Mouse (Mus musculus) cerebellum, adult 8-10 months (tissue): ENCODE measurements around the gene Usp6nl.
A peak's percentile ranks its signal among the peaks of the same experiment; 100 is the strongest.

ENCODE experiments used
- DNase-seq: peaks from one replicate; pipeline ENCODE4 v3.0.0; 2022

The Usp6nl gene

DNA sequence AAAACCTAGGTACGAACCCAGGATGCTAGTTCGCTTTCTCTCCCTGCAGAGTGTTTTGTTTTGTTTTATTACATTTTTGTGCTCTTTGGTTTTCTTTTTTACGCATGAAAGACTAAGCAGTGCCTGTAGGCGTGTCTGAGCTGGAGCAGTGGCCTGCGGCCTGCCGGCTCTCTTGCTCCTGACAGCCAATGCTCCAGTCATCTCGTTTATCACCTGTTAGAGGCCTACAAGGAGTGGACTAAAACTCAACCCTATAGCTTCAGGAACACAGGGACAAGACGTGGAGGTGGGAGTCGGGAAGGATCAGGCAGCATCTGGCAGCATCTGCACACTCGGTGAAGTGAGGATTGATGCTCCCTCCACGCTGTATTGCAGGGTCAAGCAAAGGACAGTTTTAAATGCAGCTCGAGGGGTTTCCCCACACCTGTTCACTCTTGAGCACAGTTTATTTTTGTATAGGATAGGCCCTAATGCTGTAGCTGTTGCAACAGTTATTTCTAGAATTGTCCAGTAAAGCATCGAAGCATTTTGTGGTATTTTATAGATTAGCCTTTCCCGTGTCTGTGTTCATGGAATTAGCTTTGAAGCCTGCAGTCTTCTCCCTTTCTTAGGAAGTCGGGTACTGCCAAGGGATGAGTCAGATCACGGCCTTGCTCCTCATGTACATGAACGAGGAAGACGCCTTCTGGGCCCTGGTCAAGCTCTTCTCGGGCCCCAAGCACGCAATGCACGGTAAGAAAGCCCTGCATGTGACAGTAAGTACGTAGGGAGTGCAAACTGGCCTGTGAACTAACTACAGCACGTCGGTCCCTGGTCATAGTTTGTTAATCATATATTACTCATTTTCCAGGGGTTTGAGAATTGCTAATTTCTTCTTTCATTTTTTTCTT is 101.4 kb downstream of the Usp6nl start:
- DNase-seq = no peak

DNA sequence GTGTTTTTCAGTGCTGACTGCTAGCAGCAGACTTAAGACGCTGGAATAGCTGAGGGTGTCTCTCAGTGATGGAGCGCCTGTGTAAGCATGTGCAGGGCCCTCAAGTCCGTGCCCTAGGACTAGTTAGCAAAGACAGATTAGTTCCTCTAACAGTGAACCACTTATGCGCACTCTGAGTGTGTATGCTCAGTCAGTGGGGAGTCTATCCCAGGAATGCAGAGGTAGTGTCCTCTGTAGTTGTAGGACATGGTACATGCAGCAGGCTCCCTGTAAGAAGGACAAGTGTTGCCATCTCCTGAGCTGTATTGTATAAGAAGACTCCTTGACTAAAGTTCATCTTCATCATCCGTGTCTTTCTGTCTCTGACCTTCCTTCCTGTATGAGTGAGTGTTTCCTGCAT is 102.4 kb downstream of the Usp6nl start:
- no peak for DNase-seq

DNA sequence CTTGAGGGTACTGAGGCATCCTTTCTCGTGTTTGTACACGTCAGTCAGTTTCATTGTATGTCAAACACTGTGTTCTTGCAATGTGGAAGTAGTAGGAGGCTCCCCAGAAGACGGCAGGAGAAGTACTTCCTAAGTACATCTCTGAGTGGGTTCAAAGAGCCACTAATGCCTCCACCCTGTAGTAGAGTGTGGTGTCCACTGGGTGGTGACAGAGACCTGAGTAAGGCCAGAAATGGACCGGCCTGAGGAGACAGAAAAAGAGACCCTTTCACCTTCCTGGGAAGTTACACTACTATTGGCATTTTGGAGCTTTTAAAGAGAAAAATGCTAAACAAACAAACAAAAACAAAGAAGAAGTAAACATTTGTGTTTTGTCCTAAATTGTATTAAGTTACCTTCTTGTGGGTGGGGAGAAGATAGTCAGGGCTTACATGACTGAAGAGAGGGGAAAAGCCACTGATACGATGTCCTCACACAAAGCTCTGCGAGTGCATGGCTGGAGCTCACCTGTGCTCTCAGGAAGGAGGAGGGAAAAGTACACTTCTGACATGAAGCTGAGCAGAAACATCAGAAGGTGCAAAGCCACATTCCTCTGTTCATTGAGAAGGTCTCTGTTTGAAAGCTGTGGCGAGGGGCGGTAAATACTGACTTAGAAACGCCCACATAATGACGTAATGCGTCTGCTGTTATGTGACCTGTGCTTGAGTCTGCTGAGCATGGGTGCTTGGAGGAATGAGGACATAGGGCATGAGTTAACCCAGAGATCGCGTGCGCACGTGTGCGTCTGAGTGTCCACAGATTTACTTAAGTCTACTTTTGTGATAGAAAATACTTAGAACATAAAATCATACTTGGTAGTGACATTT is 113.9 kb downstream of the Usp6nl start:
- DNase-seq = peak; percentile 13

DNA sequence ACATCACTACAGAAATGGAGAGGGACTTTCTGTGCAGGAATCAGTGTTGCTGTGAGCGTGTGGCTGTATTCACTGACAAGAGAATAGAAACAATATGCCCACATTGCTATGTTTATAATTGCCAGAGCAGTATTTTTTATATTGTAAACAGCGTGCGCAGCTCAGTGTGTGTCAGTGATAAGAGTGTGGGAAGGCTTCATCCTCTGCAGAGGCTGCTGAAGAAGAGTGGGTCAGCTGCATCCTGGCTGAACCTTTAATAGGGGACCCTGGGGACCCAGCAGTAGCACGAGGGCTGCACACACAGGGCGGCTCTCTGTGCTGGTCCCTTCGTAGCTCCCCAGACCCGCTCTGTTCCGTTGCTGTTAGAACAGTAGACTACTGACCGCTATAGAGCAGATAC is 119.2 kb downstream of the Usp6nl start:
- no peak for DNase-seq

DNA sequence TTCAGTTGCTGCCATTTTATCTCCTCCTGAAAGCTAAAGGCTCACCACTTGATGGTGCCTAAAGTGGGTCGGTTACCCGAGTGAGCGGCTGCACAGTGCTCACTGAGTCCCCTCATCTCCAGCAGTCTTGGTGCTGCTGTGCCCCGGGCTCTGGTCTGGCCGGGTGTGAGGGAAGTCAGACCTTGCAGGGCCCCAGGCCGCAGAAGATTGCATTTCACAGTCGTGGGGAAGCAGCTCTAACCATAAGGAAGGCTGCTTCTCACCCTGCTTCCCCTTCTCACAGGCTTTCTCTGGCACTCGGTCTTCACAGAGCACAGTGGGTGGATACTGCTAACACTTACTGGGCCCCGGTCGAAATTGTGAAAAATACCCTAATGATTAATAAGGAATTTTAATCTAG is 119.8 kb downstream of the Usp6nl start:
- DNase-seq = no peak

DNA sequence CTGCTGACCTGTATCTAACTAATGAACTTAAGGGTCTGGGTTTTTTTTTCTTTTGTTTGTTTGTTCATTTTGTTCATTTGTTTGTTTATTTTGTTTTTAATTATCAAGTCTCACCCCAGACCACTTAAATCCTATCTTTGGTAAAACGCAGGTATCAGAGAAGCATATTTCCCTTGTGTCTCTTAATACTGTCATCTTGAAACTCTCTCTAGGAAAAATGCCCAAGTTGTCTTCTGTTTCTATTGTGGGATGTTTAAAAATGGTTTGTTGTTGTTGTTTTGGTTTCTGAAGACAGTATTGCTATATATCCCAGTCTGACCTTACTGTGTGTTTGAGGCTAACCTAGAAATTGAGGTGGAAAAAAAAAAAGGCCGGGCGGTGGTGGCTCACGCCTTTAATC is 121.5 kb downstream of the Usp6nl start:
- no peak for DNase-seq

DNA sequence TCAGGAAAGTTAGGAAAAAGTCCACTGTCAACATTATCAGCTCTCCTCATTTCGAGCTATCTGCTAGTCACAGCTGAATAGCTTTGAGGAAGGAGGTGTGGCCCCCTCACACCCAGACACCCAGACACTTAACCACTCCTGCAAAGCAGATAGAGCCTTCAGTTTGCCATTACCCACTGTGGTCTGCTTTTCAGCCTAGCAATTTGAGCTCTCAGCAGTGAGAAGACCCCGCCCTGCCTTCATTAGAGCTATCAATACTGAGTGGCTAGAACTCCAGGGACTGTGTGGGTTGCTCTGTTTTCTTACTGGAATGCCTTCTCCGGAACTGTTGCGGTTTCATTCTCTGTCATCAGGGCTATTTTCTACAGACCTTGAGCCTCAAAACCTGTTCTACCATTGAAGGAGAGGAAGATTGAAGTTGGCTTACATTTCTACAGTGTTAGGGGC is 122.3 kb downstream of the Usp6nl start:
- no peak for DNase-seq

DNA sequence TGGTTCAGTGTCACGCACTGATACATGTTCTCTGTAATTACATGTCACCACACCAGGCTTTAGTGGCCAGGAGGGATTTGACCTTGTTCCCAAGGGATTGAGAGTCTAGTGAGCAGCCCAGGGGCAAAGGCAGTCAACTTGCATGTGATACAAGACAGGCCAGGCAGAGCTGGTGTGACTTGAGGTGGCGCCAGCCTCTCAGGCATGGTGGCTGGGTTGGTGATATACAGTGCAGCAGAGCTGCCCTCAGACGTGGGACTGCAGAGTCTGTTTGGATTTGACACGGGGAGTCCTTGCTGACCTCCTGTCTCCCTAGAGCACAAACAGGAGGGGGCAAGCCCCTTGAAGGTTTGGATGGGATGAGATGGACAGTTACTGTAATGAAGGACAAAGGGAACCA is 123.4 kb downstream of the Usp6nl start:
- DNase-seq = no peak

DNA sequence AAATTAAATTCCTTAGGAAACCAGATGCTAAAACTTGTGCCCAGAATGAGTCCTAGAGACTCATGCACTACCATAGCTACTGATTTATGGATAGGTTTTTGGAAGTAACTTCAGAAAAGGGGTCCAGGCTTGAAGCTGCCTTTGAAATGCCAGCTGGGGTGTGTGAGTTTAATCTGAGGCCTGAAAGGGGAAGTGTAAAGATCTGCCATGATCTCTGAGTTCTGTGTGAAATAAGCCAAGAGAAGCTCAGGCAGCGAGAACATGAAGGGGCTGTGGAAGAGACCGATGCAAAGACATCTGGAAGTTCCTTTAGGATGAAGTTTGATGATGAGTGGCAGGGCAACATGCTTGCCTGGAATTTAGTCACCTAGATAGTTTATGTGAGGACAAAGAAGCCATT is 126.4 kb downstream of the Usp6nl start:
- DNase-seq = no peak

DNA sequence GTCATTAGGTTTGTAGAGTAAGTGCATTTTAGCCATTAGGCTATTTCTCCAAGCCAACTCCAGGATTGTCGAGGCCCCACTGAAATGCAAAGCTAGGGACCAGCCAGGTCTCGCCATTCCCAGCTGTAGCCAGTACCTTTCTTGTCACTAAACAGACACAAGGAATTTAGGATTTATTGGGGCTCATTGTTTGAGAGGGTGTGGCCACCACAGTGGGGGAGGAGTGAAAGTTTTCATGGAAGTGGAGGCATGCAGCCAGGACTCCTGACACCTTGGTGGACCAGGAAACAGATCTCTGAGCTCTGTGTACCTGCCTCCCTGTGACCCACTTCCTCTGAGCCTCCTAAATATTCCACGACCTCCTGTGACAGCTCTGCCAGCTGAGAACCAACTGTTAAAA is 127.2 kb downstream of the Usp6nl start:
- no peak for DNase-seq

DNA sequence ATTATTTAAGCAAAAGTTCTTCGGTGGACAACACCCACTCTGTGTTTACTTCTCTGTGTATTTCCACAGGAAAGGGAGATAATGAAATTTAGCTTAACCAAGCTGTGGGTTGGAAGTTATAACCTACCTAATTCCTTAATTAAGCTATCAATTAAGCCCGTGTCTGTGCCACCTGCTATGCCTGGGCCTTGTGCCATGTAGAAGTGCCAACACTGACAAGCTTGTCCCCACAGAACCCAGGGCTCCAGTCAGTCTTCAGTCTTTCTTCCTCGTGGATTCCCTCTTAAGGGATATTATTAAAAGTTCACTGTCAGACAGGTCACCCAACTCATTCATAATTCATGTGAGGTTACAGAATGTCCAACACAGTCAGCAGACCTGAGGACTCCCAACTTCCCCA is 128.1 kb downstream of the Usp6nl start:
- DNase-seq = peak; percentile 40

DNA sequence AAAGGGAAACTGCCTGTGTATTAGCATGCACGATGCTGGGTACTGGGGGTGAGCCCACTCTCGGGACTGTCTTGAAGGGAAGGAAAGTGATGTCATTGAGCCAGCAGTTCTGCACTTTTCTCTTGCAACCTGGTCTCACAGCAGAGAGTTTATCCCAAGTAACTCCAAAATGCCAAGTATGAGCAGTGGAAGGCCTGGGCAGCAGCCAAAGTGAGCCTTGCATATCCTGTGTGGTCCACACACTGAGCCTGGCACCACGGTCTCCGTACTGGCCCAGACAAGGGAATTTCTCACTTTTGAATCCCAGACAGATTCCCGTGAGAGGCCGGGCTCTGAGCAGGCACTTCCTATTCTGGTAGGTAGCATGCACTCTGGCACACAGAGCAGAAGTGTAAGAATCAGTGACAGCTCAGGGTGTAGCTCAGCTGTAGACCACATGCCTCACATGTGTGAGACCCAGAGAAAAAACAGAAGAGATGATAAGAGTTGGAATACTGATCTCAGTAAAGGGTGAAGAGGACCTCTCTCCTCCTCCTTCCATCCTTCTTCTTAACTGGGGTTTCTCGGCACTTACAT is 132.6 kb downstream of the Usp6nl start:
- DNase-seq = no peak

DNA sequence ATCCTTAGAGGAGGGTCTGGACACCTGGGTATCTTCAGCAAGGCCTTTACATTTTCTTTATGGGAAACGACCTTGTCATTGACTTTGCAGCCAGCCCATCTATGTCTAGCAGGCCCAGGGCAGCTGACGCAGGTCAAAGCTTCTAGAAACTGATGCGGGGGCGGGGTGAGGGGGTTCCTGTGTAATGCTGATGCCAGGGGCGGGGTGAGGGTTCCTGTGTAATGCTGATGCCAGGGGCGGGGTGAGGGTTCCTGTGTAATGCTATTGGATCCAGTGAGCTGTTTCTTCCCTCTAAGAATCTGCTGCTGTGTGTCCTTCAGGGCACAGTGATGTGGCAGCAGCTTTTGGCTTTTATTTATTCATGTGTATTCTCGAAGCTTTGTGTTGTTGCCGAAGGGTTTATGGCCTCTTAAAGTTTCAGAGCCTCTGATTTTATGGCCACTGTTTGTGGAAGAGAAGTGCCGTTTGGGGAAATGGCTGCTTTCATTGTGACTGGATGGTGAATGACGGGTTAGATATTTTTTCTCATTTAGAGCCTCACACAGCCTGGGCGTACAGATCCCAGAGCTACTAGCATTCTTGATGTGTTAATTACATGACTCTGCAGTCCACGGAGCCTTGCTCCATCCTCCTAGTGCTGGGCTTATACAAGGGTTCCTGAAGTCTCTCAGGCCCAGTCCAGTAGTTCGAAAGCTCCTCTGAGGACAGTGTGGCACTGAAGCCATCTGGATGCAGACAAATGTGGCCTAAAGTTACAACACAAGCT is 137.0 kb downstream of the Usp6nl start:
- DNase-seq = no peak

DNA sequence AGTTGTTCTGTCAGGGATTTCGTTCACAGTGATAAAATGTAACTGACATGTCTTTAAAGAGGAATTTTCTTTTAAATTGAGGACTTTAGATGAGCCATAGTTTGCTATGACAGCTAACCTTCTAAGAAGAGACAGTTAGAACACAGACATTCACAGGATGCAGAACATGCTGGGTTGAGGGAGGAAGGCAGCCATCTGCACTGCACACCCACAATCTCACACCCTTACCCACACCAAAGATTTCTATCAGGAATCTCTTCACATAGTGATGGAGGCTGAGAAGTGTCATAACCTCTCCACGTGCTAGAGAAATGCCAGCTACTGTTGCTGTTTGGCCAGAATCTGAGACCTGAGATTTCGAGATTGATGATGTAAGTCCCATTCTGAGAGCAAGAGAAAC is 139.8 kb downstream of the Usp6nl start:
- DNase-seq = no peak

DNA sequence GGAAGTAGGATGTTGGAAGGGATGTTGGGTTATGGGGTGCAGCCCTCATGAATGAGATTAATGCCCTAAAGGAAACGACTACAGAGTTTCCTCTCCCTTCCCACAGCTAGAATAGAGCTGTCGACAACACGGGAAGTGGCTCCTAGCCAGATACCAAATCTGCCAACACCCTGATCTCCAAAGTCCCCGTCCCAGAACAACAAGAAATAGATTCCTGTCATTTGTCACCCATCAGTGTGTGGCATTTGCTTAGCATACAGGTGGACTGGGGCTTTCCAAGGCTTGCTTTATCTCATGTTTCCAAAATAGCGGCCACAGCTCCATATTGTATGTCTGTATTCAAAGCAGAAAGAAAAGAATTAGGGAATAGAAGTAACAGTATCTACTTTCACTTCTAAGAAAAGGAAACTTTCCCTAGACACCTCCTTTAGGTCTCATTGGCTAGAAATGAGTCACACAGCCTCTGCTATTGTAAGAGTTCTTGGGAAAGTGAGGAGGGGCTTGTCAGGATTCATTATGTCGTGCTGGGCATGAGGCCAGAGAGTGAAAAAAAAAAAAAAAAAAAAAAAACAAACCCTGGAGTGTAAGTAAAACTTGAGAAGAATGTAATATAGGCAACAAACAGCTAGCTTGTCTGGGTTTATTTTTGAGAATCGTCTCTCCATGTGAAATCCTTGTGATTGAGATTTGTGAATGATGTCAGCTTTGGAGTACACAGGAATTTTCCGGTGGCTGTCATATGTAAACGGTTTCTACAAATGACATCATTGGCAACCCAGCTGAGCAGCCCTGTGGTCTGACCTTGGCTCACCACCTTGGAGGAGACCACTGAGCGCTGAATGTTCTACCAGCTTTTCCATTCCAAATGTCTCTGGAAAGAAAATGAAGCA is 141.6 kb downstream of the Usp6nl start:
- no peak for DNase-seq

DNA sequence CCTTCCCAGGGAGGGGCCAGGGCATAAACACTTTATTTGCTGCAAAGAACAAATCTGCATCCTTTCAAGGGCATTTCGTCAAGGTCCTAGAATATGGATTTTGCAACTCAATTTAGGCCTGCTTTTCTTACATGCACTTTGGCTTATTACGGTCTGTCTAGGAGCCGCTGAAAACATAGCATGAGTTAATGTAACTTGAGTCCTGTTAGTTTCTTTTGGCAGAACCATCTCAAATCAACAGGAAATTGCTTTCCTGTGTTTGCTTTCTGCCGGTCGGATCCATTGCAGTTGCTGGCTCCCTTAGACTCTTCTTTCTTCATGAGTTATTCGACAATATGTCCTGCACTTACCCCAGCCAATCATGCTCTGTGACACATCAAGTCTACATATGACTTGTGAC is 143.9 kb downstream of the Usp6nl start:
- DNase-seq = no peak

DNA sequence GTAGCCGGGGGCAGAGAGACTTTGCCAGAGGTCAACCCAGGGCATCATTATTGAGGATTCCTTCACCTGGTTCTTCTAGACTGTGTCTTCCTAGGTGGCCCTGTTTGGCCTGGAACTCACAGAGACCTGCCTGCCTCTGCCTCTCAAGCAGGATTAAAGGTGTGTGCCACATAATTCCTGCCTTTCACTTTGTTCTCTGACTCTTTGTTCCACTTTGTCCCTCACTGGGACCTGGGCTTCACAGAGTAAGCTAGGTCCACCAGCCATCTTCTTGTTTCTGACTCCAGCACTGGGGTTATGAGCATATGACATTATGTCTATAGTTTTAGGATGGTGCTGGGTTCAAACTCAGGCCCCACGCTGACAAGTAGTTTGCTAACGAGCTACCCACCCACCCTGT is 144.9 kb downstream of the Usp6nl start:
- DNase-seq = no peak

DNA sequence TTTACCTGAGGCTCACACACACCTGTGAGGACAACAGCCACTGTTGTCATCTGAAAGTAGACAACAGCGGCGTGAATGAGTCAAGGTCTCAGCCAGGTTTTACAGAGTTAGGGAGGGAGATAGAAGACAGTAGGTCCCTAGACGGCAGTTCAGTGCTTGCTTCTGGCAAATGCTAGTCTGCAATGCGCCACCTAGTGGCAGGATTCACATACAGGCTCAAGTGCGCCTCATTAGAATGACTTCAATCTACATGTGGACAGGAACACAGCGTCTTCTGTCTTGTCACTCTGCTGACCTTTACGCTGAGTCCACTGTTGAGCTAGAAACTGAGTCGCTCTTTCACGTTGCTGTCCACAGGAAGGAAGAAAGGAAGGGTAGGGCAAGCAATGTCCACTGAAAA is 146.7 kb downstream of the Usp6nl start:
- peak; percentile 48 for DNase-seq

DNA sequence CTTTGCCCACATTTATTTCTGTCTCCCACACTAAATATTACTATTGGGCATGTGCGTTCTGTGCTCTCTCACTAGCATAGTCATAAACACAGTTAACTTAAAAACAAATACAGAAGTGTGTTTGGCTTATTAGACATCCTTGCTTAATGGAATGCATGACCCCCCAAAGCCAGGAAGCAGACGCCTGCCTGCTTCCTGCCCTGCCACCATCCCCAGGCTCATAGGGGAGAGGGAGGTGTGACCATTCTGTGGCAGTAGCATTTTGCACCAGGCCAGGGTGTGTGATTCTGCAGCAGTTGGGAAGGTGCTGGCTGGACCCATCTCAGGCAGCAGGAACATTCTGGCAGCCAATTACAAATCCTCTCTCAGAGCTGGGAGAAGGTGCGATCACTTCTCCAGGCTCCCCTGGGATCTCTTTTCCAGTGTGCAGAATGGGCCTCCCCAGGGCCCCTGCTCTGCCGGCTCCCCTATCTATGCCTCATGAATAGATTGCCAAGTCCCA is 148.7 kb downstream of the Usp6nl start:
- DNase-seq = no peak

DNA sequence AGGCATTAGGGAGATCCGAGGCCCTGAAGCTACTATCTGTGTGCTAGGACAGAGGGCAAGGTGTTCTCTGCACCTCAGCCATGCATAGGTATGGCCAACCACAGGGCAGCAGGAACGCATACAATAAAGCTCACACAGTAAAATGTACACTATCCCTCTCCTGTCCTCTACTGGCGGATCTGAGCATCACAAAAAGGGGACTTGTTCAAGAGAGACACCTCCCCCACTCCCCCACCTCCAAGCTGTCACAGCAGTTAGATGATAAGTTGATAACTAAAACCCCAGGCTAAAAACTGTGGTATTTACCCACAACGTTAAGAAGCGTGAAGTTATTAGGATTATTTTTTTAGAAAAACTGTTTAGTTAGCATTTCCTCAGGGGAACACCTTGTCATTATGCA is 151.4 kb downstream of the Usp6nl start:
- no peak for DNase-seq

DNA sequence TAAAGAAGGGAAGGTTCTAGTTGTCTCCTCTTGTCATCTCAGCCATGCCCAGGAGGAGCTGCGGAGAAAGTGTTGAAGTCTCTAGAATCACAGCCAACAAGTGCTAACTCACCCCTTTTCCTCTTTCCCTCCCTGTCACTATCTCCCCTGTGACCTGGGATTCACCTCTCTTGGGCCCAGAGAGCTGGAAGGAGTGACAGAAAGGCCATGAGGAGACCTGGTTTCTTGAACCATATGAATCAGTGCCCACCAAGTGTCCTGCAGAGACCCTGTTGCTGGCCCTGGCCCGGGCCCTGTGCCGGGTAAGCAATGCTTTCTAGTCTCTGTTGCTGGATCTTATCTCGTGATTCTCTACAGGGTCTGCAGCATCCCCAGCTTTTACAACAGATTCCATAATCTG is 155.4 kb downstream of the Usp6nl start:
- no peak for DNase-seq
